Mouse (Mus musculus): ENCODE results near the gene Sva. TPM values are rescaled to one million over a fixed set of nuclear protein-coding genes. Genes with fewer than 3 reads are reported as not detected.

Sva gene
- not detected in 2 replicates for polyA plus RNA-seq (2015; fragmentation: Nextera tagmentation; extraction: Ambion mirVana)

DNA sequence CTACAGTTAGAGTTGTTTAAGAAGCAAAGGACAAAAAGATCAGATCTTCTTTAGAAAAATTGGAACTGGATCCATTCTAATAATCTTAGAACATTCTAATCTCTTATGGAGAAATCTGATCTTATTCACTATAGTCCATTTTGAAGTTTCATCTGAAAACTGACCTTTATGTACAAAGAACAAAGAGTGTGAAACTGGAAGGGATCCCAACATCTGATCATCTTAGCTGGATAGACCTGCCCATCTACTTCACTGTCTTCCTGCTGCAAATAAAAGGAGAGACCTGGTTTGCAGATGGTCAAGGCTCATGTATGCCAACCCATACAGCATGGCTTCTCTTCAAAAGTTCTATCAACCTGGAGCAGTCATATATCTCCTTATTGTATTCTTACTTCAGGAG, at the start of gene Sva:
TSS of gene Sva (plus strand) at position 301 of the 400 bp plus-strand sequence.
- Histone ChIP-seq H3K36me3 (replicated peaks; ENCODE audit: insufficient read depth, low read length) (no peaks in the 10 kb centered on the region), H3K4me1 (ENCODE audit: insufficient read depth) (no peaks in the 10 kb centered on the region), H3K9ac (replicated peaks) (no peak within 1 kb of the TSS), H3K9me3 (ENCODE audit: low read length) (no peaks in the 10 kb centered on the region), H3K27ac (ENCODE audit: low read depth) (no peak within 1 kb of the TSS), H3K4me2 (ENCODE audit: low read depth, low read length) (no peak within 1 kb of the TSS), H3K4me3 (ENCODE audit: low read depth, low read length) (no peak within 1 kb of the TSS), H3K27me3 (ENCODE audit: insufficient read depth, low read length) (no peaks in the 10 kb centered on the region)
- DNase-seq (no peak), ATAC-seq (no peak)
- no peak for TF ChIP-seq CTCF (IDR thresholded peaks at IDR 0.05; ENCODE audit: low read depth)
- no peak for TF ChIP-seq EP300 (IDR thresholded peaks at IDR 0.05; ENCODE audit: low read depth)

Other genes starting within 250 kb of the Sva start
- gene Pip, start 190.9 kb upstream of the Sva start, polyA plus RNA-seq (2015; fragmentation: Nextera tagmentation; extraction: Ambion mirVana): not detected in 2 replicates
- not detected in 2 replicates for gene Sval2, start 185.4 kb upstream of the Sva start, polyA plus RNA-seq (2015; fragmentation: Nextera tagmentation; extraction: Ambion mirVana)
- not detected in 2 replicates for gene Sval1, start 86.8 kb upstream of the Sva start, polyA plus RNA-seq (2015; fragmentation: Nextera tagmentation; extraction: Ambion mirVana)
- not detected in 2 replicates for gene Sval3, start 70.3 kb upstream of the Sva start, polyA plus RNA-seq (2015; fragmentation: Nextera tagmentation; extraction: Ambion mirVana)
- gene Tas2r139, start 102.5 kb downstream of the Sva start, polyA plus RNA-seq (2015; fragmentation: Nextera tagmentation; extraction: Ambion mirVana): not detected in 2 replicates
- gene Tas2r144, start 176.9 kb downstream of the Sva start, polyA plus RNA-seq (2015; fragmentation: Nextera tagmentation; extraction: Ambion mirVana): not detected in 2 replicates
- gene Gstk1, start 207.5 kb downstream of the Sva start, polyA plus RNA-seq (2015; fragmentation: Nextera tagmentation; extraction: Ambion mirVana): 20.5 and 26.7 TPM in 2 replicates
- gene Tmem139, start 223.6 kb downstream of the Sva start, polyA plus RNA-seq (2015; fragmentation: Nextera tagmentation; extraction: Ambion mirVana): not detected in 2 replicates
- gene Casp2, start 226.6 kb downstream of the Sva start, polyA plus RNA-seq (2015; fragmentation: Nextera tagmentation; extraction: Ambion mirVana): 10.3 and 11.1 TPM in 2 replicates
- 0.09 TPM in 1 of 2 replicates, not detected in the other for gene Clcn1, start 248.3 kb downstream of the Sva start, polyA plus RNA-seq (2015; fragmentation: Nextera tagmentation; extraction: Ambion mirVana)